Mouse (Mus musculus): ENCODE results near the gene Nrg3.

The Nrg3 gene

GRCm38 (mm10) chr14:38959367-38959766 lies 513.5 kb downstream of the Nrg3 start:
- DNase-seq (ENCODE audit: low read depth, low spot score): no peak

- DNase-seq (ENCODE audit: low read depth, low spot score): no peak
These were observed 535.4 kb downstream of the Nrg3 start for GRCm38 (mm10) chr14:38937481-38937880.

GRCm38 (mm10) chr14:38936483-38937054 lies 536.3 kb downstream of the Nrg3 start:
- DNase-seq (ENCODE audit: low read depth, low spot score): no peak

- DNase-seq (ENCODE audit: low read depth, low spot score): no peak
These were observed 549.2 kb downstream of the Nrg3 start for GRCm38 (mm10) chr14:38923652-38924051.

DNA sequence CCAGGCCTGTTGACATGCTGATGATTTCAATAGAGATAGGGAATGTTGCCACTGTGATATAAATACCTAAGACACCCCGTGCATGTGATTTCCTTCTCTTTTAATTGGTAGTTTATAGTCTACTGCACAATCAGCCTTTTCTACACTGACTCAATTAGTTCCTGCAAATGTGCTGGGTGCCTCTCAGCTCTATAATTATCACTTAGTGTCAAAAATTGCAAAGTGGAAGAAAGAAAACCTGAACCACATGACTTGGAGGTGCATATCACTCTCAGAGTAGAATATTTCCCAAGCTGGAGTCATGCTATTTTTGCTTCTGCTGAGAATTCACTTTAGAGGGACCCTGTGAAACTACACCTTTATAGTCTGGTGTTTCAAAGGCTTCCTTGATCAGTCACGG lies 552.1 kb downstream of the Nrg3 start:
- no peak for DNase-seq (ENCODE audit: low read depth, low spot score)

DNA sequence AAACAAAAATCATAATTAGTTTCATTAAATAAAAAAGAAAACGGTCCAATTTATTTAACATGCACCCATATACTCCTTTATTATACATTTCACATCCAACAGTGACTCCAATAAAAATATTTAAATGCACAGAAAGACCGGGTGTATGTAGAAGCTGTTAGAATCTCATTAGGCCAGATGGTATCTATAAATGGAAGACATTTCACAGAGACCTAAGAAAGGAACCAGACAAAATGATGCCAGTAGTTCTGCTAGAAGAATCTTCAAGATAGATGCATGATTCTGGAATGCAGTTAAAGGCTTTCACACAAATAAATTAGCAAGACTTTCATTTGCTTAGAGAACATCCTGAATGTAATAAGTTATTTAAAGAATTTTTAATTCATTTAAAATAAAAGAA lies 602.3 kb downstream of the Nrg3 start:
- no peak for DNase-seq (ENCODE audit: low read depth, low spot score)

- DNase-seq (ENCODE audit: low read depth, low spot score): no peak
These were observed 625.3 kb downstream of the Nrg3 start for GRCm38 (mm10) chr14:38847566-38847965.

- DNase-seq (ENCODE audit: low read depth, low spot score): no peak
These were observed 625.8 kb downstream of the Nrg3 start for GRCm38 (mm10) chr14:38847091-38847490.

DNA sequence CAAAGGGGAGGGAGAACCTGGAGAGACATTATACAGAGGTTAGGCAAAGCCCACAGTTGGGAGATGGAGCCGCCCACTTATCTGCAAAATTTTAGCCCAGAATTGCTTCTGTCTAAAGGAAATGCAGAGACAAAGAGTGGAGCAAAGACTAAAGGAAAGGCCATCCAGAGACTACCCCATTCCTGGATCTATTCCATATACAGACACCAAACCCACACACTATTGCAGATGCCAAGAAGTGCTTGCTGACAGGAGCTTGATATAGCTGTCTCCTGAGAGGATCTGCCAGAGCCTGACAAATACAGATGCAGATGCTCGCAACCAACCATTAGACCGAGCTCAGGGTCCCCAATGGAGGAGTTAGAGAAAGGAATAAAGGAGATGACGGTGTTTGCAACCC lies 637.9 kb downstream of the Nrg3 start:
- DNase-seq (ENCODE audit: low read depth, low spot score): no peak

- no peak for DNase-seq (ENCODE audit: low read depth, low spot score)
These were observed 648.0 kb downstream of the Nrg3 start for GRCm38 (mm10) chr14:38824891-38825290.

- DNase-seq (ENCODE audit: low read depth, low spot score): no peak
These were observed 675.9 kb downstream of the Nrg3 start for GRCm38 (mm10) chr14:38797027-38797426.

GRCm38 (mm10) chr14:38775291-38776116 lies 697.4 kb downstream of the Nrg3 start:
- DNase-seq (ENCODE audit: low read depth, low spot score): no peak

DNA sequence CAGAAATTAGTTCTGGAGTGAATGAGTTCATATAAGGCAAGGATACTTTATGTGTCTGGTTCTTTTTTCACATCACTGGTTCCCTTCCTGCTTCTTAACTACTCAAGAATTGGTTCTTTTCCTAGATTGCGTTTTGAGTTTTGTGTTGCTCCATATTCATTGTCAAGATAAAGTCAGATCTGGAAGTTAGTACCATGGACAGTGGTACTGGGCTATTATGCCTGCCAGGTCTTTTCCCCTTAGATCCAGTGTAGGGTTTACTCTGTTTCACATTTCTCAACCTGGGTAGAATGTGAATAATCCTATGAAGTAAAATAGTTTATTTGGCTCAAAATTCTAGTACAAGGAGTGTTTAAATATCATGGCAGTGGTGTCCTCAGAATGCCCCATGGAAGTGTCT lies 698.1 kb downstream of the Nrg3 start:
- DNase-seq (ENCODE audit: low read depth, low spot score): no peak

DNA sequence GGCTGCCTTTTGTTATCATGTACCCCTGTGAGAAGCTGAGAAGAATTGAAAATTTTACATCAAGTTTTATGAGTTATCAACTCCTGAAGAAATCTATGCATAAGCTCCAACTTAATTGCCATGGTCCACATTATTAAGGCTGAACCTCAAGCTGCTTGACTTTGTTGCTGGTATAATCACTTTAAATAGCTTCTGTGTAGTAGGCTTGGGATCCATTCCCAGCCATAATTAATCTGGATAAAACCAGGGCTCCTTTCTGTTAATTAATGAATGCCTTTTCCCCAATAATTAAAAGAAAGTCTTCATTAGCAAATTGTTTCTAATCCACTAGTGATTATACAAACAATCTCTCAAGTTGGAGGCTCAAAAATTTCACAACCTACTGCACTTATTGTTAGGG lies 742.4 kb downstream of the Nrg3 start:
- no peak for DNase-seq (ENCODE audit: low read depth, low spot score)

GRCm38 (mm10) chr14:38703894-38704293 lies 769.0 kb downstream of the Nrg3 start:
- no peak for DNase-seq (ENCODE audit: low read depth, low spot score)

DNA sequence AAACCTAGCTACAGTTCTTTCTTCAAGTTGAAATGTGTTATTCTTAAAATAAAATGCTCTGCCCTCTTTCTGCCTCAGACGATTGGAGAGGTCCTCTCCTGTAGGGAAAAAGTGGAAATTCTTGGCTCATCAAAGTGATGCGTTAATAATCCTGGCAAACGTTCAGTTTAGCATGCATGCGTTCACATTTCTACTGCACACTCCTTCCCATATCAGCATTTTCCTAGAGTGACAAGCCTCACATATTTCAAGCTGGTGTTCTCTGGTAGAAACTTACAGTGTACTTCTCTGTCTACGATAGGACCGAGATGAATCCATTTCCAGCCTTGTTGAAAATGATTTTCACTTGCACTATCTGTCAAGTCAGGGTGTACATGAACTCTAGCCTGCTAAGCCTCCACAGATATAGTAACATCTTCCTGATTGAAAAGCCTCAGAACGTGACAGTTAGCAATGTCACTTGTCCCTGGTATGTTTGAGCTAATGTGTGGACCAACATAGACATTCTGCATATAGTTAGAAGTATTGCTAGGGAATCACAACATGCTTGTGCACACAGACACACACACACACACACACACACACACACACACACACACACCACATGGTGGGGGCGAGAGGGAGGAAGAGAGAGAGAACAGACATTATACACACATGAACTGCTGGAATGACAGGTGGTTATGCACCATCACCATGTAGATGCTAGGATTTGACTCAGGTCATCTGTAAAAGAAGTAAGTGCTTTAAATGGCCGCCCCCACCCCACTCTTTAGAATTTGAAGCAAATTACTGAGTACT lies 770.1 kb downstream of the Nrg3 start:
- no peak for DNase-seq (ENCODE audit: low read depth, low spot score)

DNA sequence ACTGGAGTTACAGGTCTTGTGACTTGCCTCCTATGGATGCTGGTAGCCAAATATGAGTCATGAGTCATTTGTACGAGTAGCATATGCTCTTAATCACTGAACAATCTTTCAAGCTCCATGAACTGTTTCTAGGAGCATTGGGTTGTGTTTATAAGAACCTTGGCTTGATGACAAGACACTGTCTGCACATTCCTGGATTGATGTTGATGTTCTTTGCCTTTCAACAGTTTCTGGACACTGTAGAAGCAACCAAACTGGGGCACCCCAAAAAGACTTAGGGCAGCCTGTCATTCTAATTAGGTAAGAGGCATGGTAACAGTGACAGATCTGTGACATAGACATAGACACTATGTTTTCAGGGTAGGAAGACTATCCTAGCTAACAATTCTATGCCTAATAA lies 771.5 kb downstream of the Nrg3 start:
- no peak for DNase-seq (ENCODE audit: low read depth, low spot score)

DNA sequence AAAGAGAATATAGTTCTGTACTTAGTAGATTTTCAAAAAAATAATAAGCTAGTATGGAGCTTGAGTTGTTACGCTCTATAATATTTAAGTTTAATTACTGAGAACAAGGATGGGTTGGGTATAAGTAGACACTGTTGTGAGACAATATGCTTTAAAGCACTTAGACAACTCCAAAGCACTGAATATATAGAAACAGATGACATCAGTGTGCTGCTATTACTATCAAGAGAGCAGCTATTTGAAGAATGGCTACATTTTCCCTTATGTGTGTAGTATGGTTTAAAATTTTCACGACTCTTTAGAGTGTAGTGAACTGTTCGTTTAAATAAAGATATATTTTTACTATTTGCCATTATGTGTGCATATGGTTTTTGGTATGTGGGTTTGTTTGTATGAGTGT lies 771.9 kb downstream of the Nrg3 start:
- no peak for DNase-seq (ENCODE audit: low read depth, low spot score)

- DNase-seq (ENCODE audit: low read depth, low spot score): no peak
These were observed 812.9 kb downstream of the Nrg3 start for GRCm38 (mm10) chr14:38659973-38660372.

DNA sequence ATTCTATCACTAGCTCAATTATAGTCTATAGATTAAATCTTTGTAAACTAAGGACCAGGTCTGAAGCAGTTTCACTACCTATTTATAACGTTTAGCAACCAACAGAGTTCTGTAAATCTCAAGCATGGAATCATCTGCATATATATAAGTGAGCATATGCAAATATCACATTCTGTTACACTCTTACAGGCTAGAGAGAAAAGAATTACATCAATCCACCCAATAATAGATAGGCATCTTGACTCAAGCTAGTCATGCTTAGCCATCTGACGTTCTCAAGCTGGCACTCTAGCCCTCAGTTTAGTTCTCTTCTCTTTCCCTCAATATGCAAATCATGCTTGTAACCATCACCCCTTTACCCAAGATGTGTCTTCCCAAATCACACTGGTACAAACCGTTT lies 835.8 kb downstream of the Nrg3 start:
- DNase-seq (ENCODE audit: low read depth, low spot score): no peak

DNA sequence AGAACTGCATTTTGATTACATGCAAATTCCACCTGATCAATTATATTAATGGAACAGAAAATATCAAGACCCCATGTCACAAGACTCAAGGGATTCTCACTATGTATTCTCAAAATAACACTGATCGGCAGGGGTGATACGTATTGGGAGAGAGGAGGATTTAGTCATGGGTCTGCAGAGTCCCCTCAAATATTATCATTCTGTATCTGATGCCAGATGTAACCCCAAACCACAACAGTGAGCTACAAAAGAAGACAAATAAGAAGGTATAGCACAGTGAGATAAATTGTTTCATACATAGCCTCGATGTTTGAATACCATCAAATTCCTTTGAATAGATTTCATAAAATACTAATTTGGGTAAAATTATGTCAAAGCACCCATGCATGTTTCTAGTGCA lies 842.8 kb downstream of the Nrg3 start:
- no peak for DNase-seq (ENCODE audit: low read depth, low spot score)

DNA sequence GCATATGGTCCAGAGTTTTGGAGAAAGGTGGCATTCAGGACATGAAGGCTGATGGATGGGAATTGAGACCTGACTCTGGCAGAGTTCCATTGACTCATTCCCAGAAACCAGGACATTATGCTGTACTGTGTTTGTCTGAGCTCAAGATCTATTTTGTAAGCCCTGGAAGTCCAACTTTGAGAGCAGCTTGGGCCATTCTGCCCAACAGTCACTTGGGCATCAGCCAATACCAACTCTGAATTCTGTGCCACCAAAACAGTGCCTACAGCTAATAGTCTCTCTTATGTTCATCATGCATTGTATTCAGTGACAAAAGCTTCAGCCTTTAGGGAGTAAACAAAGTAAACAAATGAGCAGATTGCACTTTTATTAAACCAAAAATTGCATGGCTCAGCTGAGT lies 843.2 kb downstream of the Nrg3 start:
- DNase-seq (ENCODE audit: low read depth, low spot score): no peak
